Mouse (Mus musculus): ENCODE measurements around the gene Gm973.

GRCm38 (mm10) chr1:59487651-59488051, 28.4 kb upstream of the Gm973 start:
- TF ChIP-seq TAL1 (IDR thresholded peaks at IDR 0.05; ENCODE audit: low read length) (no peak), GATA1 (IDR thresholded peaks at IDR 0.05; ENCODE audit: low read length) (no peak)
